Comparison of ENCODE assay signal across 10 mouse cellular contexts in the genomic region with DNA sequence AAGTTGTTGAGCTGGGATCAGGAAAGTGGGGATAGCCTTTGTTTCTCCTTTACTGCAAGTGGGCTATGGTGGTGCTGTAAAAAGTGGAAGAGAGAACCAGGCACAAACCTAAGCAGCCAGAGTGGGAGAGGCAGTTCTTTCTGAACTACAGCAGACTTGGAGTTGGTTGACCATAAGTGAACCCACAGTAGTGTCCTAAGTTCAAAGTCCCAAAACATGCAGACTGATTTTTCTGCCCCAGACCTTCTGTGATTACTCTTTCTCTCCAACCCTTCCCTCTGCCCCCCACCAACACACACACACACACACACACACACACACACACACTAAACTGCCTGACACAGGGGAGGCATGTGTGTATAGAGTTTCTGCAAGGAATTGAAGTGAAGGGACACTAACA. TPM values are rescaled to one million over a fixed set of nuclear protein-coding genes. Genes with fewer than 3 reads are reported as not detected.
DNase-seq lines count a peak whose midpoint lies in the region; ATAC-seq lines count a peak whose summit lies in the region.
"Had no signal": no experiment of that assay in that cellular context is flagged by ENCODE, and none has a peak within 500 bp of the region (broad histone marks: within the 10 kb centered on the region; RNA-seq: fewer than 3 reads in every experiment).

No protein-coding gene starts in this region.

- peaks cover 11% of the 10 kb centered on the region for H3K27me3 ChIP-seq in heart, embryonic 16.5 days (ENCODE audit: control insufficient read depth, insufficient read depth, low read length)
- no peaks in the 10 kb centered on the region for H3K27me3 ChIP-seq in neural tube, embryonic 12.5 days (replicated peaks)
- H3K27me3 ChIP-seq in kidney, embryonic 15.5 days, result peaks cover 11% of the 10 kb centered on the region
- H3K27me3 ChIP-seq in neural tube, embryonic 15.5 days (replicated peaks), result no peaks in the 10 kb centered on the region

- H3K9me3 ChIP-seq in heart, embryonic 16.5 days (replicated peaks; ENCODE audit: control insufficient read depth, low read length), result no peaks in the 10 kb centered on the region
- no peaks in the 10 kb centered on the region for H3K9me3 ChIP-seq in neural tube, embryonic 12.5 days
- H3K9me3 ChIP-seq in kidney, embryonic 15.5 days (replicated peaks), result no peaks in the 10 kb centered on the region
- H3K9me3 ChIP-seq in neural tube, embryonic 15.5 days (replicated peaks), result no peaks in the 10 kb centered on the region
- H3K9me3 ChIP-seq: liver, embryonic 15.5 days had no signal

- H3K4me1 ChIP-seq in heart, embryonic 16.5 days (ENCODE audit: control insufficient read depth, insufficient read depth, low read length), result peaks cover 44% of the 10 kb centered on the region
- H3K4me1 ChIP-seq in neural tube, embryonic 12.5 days, result peaks cover 13% of the 10 kb centered on the region; the same call in 1 of the 2 replicates
- peaks cover 51% of the 10 kb centered on the region for H3K4me1 ChIP-seq in kidney, embryonic 15.5 days
- H3K4me1 ChIP-seq in neural tube, embryonic 15.5 days, result peaks cover 30% of the 10 kb centered on the region
- H3K4me1 ChIP-seq: liver, embryonic 15.5 days had no signal

- intact Hi-C loops in heart, postnatal 36 days (cut with DNase I), result loop anchor here (5.0 to 10.0 kb wide), 5 partner anchors 93 to 198 kb away; no protein-coding TSS in a partner anchor

- H3K4me3 ChIP-seq in heart, embryonic 16.5 days (ENCODE audit: low read length), result peak overlapping the region; percentile 78; the same call in 1 of the 2 replicates
- no peak overlapping the region for H3K4me3 ChIP-seq in neural tube, embryonic 12.5 days
- peak overlapping the region; percentile 73 for H3K4me3 ChIP-seq in kidney, embryonic 15.5 days (replicated peaks)
- H3K4me3 ChIP-seq in neural tube, embryonic 15.5 days (replicated peaks), result no peak overlapping the region
- H3K4me3 ChIP-seq: erythroblast, embryonic 14.5 days had no signal

- H3K9ac ChIP-seq in heart, embryonic 16.5 days (ENCODE audit: low read length), result peak overlapping the region; percentile 86
- H3K9ac ChIP-seq in neural tube, embryonic 12.5 days, result no peak overlapping the region
- no peak overlapping the region for H3K9ac ChIP-seq in kidney, embryonic 15.5 days
- H3K9ac ChIP-seq in neural tube, embryonic 15.5 days (replicated peaks), result no peak overlapping the region
- H3K9ac ChIP-seq: liver, embryonic 15.5 days had no signal

- DNase-seq in heart, postnatal 36 days, result no peak
- no peak for DNase-seq in neural tube, embryonic 10.5 days (ENCODE audit: extremely low spot score, low spot score)
- no peak for DNase-seq in layer of hippocampus, postnatal 36 days
- no peak for DNase-seq in urinary bladder, adult 2 months (ENCODE audit: low spot score)

- peak overlapping the region; percentile 92 for H3K4me2 ChIP-seq in heart, embryonic 16.5 days (ENCODE audit: low read depth, low read length)
- H3K4me2 ChIP-seq in neural tube, embryonic 12.5 days (replicated peaks), result peak overlapping the region; percentile 86
- peak overlapping the region; percentile 94 for H3K4me2 ChIP-seq in kidney, embryonic 15.5 days
- H3K4me2 ChIP-seq in neural tube, embryonic 15.5 days, result peak overlapping the region; percentile 87

- H3K36me3 ChIP-seq in heart, embryonic 16.5 days (ENCODE audit: control insufficient read depth, insufficient read depth), result no peaks in the 10 kb centered on the region
- H3K36me3 ChIP-seq in neural tube, embryonic 12.5 days, result no peaks in the 10 kb centered on the region
- no peaks in the 10 kb centered on the region for H3K36me3 ChIP-seq in kidney, embryonic 15.5 days
- no peaks in the 10 kb centered on the region for H3K36me3 ChIP-seq in neural tube, embryonic 15.5 days
- H3K36me3 ChIP-seq: liver, embryonic 15.5 days had no signal

- no peak for ATAC-seq in heart, embryonic 16.5 days (replicated peaks; ENCODE audit: extremely low read depth, insufficient read depth, low FRiP score)
- ATAC-seq in neural tube, embryonic 12.5 days (ENCODE audit: low FRiP score, low read depth), result no peak
- ATAC-seq in kidney, embryonic 15.5 days (replicated peaks; ENCODE audit: low FRiP score), result no peak
- ATAC-seq in neural tube, embryonic 15.5 days (ENCODE audit: low FRiP score), result no peak

- H3K27ac ChIP-seq in heart, embryonic 16.5 days (ENCODE audit: low read length), result peak overlapping the region; percentile 85; the same call in 1 of the 2 replicates
- no peak overlapping the region for H3K27ac ChIP-seq in neural tube, embryonic 12.5 days
- peak overlapping the region; percentile 91 for H3K27ac ChIP-seq in kidney, embryonic 15.5 days
- no peak overlapping the region for H3K27ac ChIP-seq in neural tube, embryonic 15.5 days (replicated peaks)
- H3K27ac ChIP-seq: liver, embryonic 15.5 days had no signal

RNA-seq across cellular contexts. Expression of gene Vldlr, which starts 3.3 kb away (rescaled TPM):
- polyA plus RNA-seq in heart, embryonic 16.5 days (2015; fragmentation: Nextera tagmentation; extraction: Ambion mirVana), result 32.5 and 38.7 TPM in 2 replicates
- total RNA-seq in heart, postnatal 36 days (2021), result 100 to 1,000 TPM; 252 to 256 TPM
- polyA plus RNA-seq in neural tube, embryonic 12.5 days (2016; fragmentation: Nextera tagmentation; extraction: Ambion mirVana), result 15.8 and 15.9 TPM in 2 replicates
- polyA plus RNA-seq in kidney, embryonic 15.5 days (2015; fragmentation: Nextera tagmentation; extraction: Ambion mirVana), result 30.9 and 31.8 TPM in 2 replicates
- 21.0 and 21.7 TPM in 2 replicates for polyA plus RNA-seq in neural tube, embryonic 15.5 days (2015; fragmentation: Nextera tagmentation; extraction: Ambion mirVana)
- total RNA-seq in layer of hippocampus, postnatal 36 days (2021), result 10 to 100 TPM; 49.0 to 50.6 TPM
- 14.2 and 16.0 TPM in 2 replicates for polyA plus RNA-seq in urinary bladder, adult 2 months (2012; rRNA removed)
- polyA plus RNA-seq: erythroblast, embryonic 14.5 days had no signal

Comparison
In these comparisons a context has a peak if more than half of its experiments do, and no peak if none do; other contexts are left out.
1. H3K27ac ChIP-seq: peak in heart, embryonic 16.5 days (single experiment) and kidney, embryonic 15.5 days (single experiment); none in neural tube, embryonic 12.5 days (single experiment) and neural tube, embryonic 15.5 days (single experiment).
2. H3K4me3 ChIP-seq: peak in heart, embryonic 16.5 days (single experiment) and kidney, embryonic 15.5 days (single experiment); none in neural tube, embryonic 12.5 days (single experiment) and neural tube, embryonic 15.5 days (single experiment).
3. Peak in every context shown above with its lines, with median percentiles within 50 percentile points of each other: H3K4me2 ChIP-seq.